Mouse (Mus musculus) heart, embryonic 16.5 days (tissue): ENCODE data around the gene Slc50a1. TPM values are rescaled to one million over a fixed set of nuclear protein-coding genes. Genes with fewer than 3 reads are reported as not detected.

Experiments used
- ATAC-seq: fragments of 200-750 bp; cut with Nextera tagmentation; replicated peaks from 2 replicates; pipeline ENCODE4 v1.8.0; 2017; ENCODE audit warnings: moderate number of reproducible peaks; ENCODE audit not compliant: insufficient read depth, low FRiP score; ENCODE audit errors: extremely low read depth
- H3K27ac ChIP-seq: fragments of 300-500 bp; sonication (generic); 2 replicates; pipeline ENCODE4 v1.5.1; 2014; ENCODE audit warnings: mild to moderate bottlenecking, low read length, control low read depth, moderate library complexity
- H3K27me3 ChIP-seq: fragments of 300-500 bp; sonication (generic); 2 replicates; pipeline ENCODE4 v1.6.1; 2014; ENCODE audit warnings: low read length, mixed read lengths; ENCODE audit not compliant: control insufficient read depth, insufficient read depth
- H3K36me3 ChIP-seq: fragments of 300-500 bp; sonication (generic); 2 replicates; pipeline ENCODE4 v1.6.1; 2014; ENCODE audit not compliant: control insufficient read depth, insufficient read depth
- H3K4me1 ChIP-seq: fragments of 300-500 bp; sonication (generic); 2 replicates; pipeline ENCODE4 v1.6.1; 2014; ENCODE audit warnings: low read length, mixed read lengths; ENCODE audit not compliant: control insufficient read depth, insufficient read depth
- H3K4me2 ChIP-seq: fragments of 300-500 bp; sonication (generic); 2 replicates; pipeline ENCODE4 v1.6.1; 2014; ENCODE audit warnings: low read depth, mild to moderate bottlenecking, control low read depth, low read length
- H3K4me3 ChIP-seq: fragments of 300-500 bp; sonication (generic); 2 replicates; pipeline ENCODE4 v1.5.1; 2014; ENCODE audit warnings: mild to moderate bottlenecking, control low read depth, low read length
- H3K9ac ChIP-seq: fragments of 300-500 bp; sonication (generic); 2 replicates; pipeline ENCODE4 v1.6.1; 2014; ENCODE audit warnings: low read length, control low read depth
- H3K9me3 ChIP-seq: fragments of 300-500 bp; sonication (generic); replicated peaks from 2 replicates; pipeline ENCODE4 v1.6.1; 2016; ENCODE audit warnings: low read length; ENCODE audit not compliant: control insufficient read depth
- WGBS: fragments of 180-500 bp; shearing (Covaris S2); extraction: QIAGEN DNeasy Blood & Tissue Kit; methylation state at CpG from one replicate; pipeline ENCODE4 v1.1.7; 2014; 5-methylcytosine and 5-hydroxymethylcytosine counted together
- polyA plus RNA-seq: library from polyadenylated mRNA; unstranded; fragments of >200 nt; fragmentation: Nextera tagmentation; extraction: Ambion mirVana; gene quantifications from 2 replicates; pipeline ENCODE4 v1.2.1, GENCODE M21; 2015

The Slc50a1 gene
- polyA plus RNA-seq, 1 experiment from 2014 or later = 44.8 TPM

DNA sequence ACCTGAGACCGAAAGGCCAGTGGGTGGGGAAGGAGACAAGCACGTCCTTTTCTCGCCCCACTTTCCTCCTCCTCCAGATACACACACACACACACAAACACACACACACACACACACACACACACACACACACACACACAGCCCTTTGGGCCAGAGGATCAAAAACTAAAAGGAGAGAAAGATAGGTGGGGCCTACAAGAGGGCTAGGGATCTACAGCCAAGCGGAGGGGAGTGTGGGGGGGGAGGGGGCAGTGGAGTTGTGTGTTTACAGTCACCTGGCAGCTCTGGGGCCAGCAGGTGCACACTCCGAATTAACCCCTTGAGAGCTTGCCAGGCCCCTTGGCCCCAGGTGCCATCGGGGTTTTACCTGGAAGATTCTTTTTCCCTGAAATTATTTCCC, 37.8 kb downstream of the Slc50a1 start:
- Histone ChIP-seq H3K4me1 (peaks cover 18% of the 10 kb centered on the region), H3K4me2 (no peak overlapping the region), H3K4me3 (no peak overlapping the region), H3K27me3 (0 out of 2 replicates have a peak, but pooled peaks cover 3% of the 10 kb centered on the region), H3K27ac (no peak overlapping the region; the same call in 1 of the 2 replicates), H3K9me3 (no peaks in the 10 kb centered on the region), H3K36me3 (no peaks in the 10 kb centered on the region), H3K9ac (no peak overlapping the region)
- ATAC-seq = no peak
- 69% methylated on average over 6 of the region's 6 CpGs for WGBS

GRCm38 (mm10) chr3:89231772-89232275, 38.5 kb downstream of the Slc50a1 start:
- H3K4me3 ChIP-seq = no peak overlapping the region
- H3K9ac ChIP-seq = no peak overlapping the region
- 71% methylated on average over 16 of the region's 16 CpGs for WGBS
- 0 out of 2 replicates have a peak, but pooled peaks cover 3% of the 10 kb centered on the region for H3K27me3 ChIP-seq
- H3K9me3 ChIP-seq = no peaks in the 10 kb centered on the region
- H3K27ac ChIP-seq = no peak overlapping the region
- no peaks in the 10 kb centered on the region for H3K36me3 ChIP-seq
- peaks cover 24% of the 10 kb centered on the region for H3K4me1 ChIP-seq
- H3K4me2 ChIP-seq = no peak overlapping the region
- ATAC-seq = no peak

DNA sequence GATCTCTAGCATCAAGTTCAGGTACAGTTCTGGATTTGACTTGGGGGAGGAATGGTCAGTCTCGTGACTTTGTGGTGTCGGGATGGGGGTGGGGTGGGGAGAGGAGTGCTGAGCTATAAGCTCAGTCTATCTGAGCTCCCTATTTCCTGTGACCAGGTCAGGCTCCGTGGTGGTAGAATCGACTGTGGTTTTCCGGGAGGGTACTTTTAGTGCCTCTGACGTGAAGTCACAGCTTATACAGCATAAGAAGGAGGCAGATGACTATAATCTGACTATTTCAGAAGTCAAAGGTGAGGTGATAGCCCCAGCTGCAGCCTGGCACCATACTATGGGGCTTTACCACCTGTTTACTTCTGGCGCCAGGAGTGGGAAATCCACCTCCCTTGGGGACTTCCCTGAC, 39.0 kb downstream of the Slc50a1 start:
- 39% methylated on average over 7 of the region's 7 CpGs for WGBS
- Histone ChIP-seq H3K9ac (no peak overlapping the region), H3K4me1 (peaks cover 26% of the 10 kb centered on the region), H3K4me3 (no peak overlapping the region), H3K27ac (no peak overlapping the region), H3K27me3 (peaks cover 7% of the 10 kb centered on the region; the same call in 1 of the 2 replicates), H3K9me3 (no peaks in the 10 kb centered on the region), H3K4me2 (no peak overlapping the region), H3K36me3 (no peaks in the 10 kb centered on the region)
- no peak for ATAC-seq

DNA sequence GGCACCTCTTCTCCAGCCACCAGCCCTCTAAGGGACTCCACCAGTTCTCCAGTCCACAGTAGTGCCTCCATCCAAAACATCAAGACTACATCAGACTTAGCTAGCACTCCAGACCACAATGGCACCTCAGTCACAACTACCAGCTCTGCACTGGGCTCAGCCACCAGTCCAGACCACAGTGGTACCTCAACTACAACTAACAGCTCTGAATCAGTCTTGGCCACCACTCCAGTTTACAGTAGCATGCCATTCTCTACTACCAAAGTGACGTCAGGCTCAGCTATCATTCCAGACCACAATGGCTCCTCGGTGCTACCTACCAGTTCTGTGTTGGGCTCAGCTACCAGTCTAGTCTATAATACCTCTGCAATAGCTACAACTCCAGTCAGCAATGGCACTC, 39.8 kb downstream of the Slc50a1 start:
- H3K9me3 ChIP-seq = no peaks in the 10 kb centered on the region
- H3K27ac ChIP-seq = no peak overlapping the region
- no peak overlapping the region for H3K4me3 ChIP-seq
- H3K4me1 ChIP-seq = peaks cover 26% of the 10 kb centered on the region
- H3K4me2 ChIP-seq = no peak overlapping the region
- 63% methylated on average over 2 of the region's 2 CpGs for WGBS
- H3K27me3 ChIP-seq = peaks cover 15% of the 10 kb centered on the region; the same call in 1 of the 2 replicates
- no peaks in the 10 kb centered on the region for H3K36me3 ChIP-seq
- no peak overlapping the region for H3K9ac ChIP-seq
- no peak for ATAC-seq

- ATAC-seq = no peak
- WGBS = 67% methylated on average over 4 of the region's 4 CpGs
- Histone ChIP-seq H3K9ac (no peak overlapping the region), H3K4me2 (no peak overlapping the region), H3K4me3 (no peak overlapping the region), H3K9me3 (no peaks in the 10 kb centered on the region), H3K27me3 (peaks cover 16% of the 10 kb centered on the region; the same call in 1 of the 2 replicates), H3K27ac (no peak overlapping the region), H3K4me1 (peaks cover 26% of the 10 kb centered on the region), H3K36me3 (no peaks in the 10 kb centered on the region)
Observed at GRCm38 (mm10) chr3:89229276-89229675, 41.1 kb downstream of the Slc50a1 start.

DNA sequence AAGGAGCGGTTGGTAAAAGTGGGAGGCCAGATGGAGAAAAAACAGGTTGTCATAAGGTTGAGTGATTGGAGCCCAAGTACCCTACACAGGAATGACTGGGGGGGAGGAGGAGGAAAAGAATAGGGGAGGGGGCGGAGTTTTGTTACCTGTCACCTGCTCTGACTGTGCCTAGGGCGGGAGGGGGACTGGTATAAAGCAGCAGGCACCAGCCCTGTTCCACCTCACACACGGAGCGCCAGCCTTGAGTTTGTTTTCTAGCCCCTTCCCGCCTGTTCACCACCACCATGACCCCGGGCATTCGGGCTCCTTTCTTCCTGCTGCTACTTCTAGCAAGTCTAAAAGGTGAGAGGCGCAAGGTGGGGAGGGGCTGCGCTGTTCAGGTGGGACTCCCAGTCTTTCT, 41.5 kb downstream of the Slc50a1 start, which contains the start of gene Muc1:
Muc1 (plus strand) TSS at position 222 of the 400 bp plus-strand sequence.
- peaks cover 25% of the 10 kb centered on the region for H3K4me1 ChIP-seq
- peaks cover 16% of the 10 kb centered on the region; the same call in 1 of the 2 replicates for H3K27me3 ChIP-seq
- ATAC-seq = no peak
- no peaks in the 10 kb centered on the region for H3K36me3 ChIP-seq
- peak within 1 kb of the TSS; percentile 68 for H3K9ac ChIP-seq
- H3K4me3 ChIP-seq = peak within 1 kb of the TSS; percentile 61
- whole genome bisulfite sequencing = 33% methylated on average over 10 of the region's 10 CpGs
- 0 out of 2 replicates have a peak within 1 kb of the TSS, but pooled peaks have one; percentile 26 for H3K27ac ChIP-seq
- no peaks in the 10 kb centered on the region for H3K9me3 ChIP-seq
- H3K4me2 ChIP-seq = peak within 1 kb of the TSS; percentile 76

GRCm38 (mm10) chr3:89228180-89228549, 42.2 kb downstream of the Slc50a1 start:
- peaks cover 16% of the 10 kb centered on the region; the same call in 1 of the 2 replicates for H3K27me3 ChIP-seq
- WGBS = 1% methylated on average over 20 of the region's 20 CpGs
- H3K4me2 ChIP-seq = peak overlapping the region; percentile 76
- ATAC-seq = peak; percentile 49
- H3K9ac ChIP-seq = peak overlapping the region; percentile 68
- H3K4me1 ChIP-seq = peaks cover 19% of the 10 kb centered on the region
- H3K9me3 ChIP-seq = no peaks in the 10 kb centered on the region
- H3K36me3 ChIP-seq = no peaks in the 10 kb centered on the region
- H3K4me3 ChIP-seq = peak overlapping the region; percentile 61
- H3K27ac ChIP-seq = 0 out of 2 replicates have a peak overlapping the region, but pooled peaks have one; percentile 26

DNA sequence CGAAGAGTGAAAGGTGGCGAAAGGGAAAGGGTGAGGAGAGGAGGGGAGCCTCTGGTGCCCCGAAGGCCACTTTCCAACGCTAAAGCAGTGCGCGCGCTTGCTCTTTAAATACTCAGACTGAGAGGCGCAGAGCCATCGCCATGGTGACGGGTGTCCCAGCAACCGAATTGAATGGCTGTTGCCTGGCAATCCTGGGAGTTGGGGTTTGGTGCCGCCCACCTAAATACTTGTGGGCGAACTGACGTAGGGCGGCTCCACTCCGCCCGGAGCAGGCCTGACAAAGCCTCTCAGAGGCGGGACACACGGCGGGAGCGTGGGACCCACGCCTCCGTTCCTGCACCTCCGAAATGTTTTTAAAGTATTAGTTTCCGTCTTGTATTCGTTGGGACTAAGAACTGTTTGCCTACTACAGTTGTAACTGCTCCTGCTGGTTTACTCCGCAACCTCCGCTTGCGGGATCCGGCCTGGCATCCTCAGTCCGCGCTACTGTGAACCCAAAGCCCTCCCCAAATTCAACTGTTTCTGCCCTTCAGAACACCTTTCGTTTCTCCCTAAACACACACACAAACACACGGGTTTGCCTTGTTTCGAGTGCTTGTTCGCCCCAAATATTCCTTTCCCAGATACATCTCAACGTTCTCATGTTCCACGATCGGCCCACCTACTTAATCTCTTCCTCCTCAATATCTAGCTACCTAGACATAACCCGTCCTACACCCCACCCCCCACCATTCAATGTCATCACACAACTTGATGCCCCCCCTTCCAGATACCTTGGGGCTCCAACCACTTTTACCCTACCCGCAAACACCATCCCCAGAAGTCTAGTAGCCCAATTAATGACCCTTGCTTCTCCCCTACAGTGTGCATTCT, 42.8 kb downstream of the Slc50a1 start:
- peak; percentile 72 for ATAC-seq
- Histone ChIP-seq H3K9me3 (no peaks in the 10 kb centered on the region), H3K4me2 (peak overlapping the region; percentile 76), H3K4me1 (peaks cover 12% of the 10 kb centered on the region), H3K36me3 (no peaks in the 10 kb centered on the region), H3K4me3 (peak overlapping the region; percentile 61), H3K27ac (0 out of 2 replicates have a peak overlapping the region, but pooled peaks have one; percentile 20), H3K9ac (peak overlapping the region; percentile 58), H3K27me3 (peaks cover 16% of the 10 kb centered on the region; the same call in 1 of the 2 replicates)
- WGBS = 4% methylated on average over 41 of the region's 41 CpGs

GRCm38 (mm10) chr3:89226900-89227299, 43.5 kb downstream of the Slc50a1 start, which contains the start of gene Mtx1:
TSS of gene Mtx1 (minus strand) at chr3:89227088.
- no peak for ATAC-seq
- Histone ChIP-seq H3K9ac (peak within 1 kb of the TSS; percentile 58), H3K27me3 (peaks cover 16% of the 10 kb centered on the region; the same call in 1 of the 2 replicates), H3K9me3 (no peaks in the 10 kb centered on the region), H3K4me1 (peaks cover 12% of the 10 kb centered on the region), H3K27ac (0 out of 2 replicates have a peak within 1 kb of the TSS, but pooled peaks have one; percentile 20), H3K4me2 (peak within 1 kb of the TSS; percentile 76), H3K36me3 (no peaks in the 10 kb centered on the region), H3K4me3 (peak within 1 kb of the TSS; percentile 61)
- 10% methylated on average over 21 of the region's 21 CpGs for whole genome bisulfite sequencing
